Mouse (Mus musculus): ENCODE data around the gene Calhm4.
"Not testable (repeated sequence)": the region's sequence is repeated elsewhere in the genome, so short reads cannot be mapped to it uniquely, and the experiment has no call there.

- not testable (repeated sequence) for TF ChIP-seq CTCF (IDR thresholded peaks at IDR 0.05; ENCODE audit: extremely low read depth, insufficient read length, insufficient replicate concordance, low read depth, low read length); POLR2A (IDR thresholded peaks at IDR 0.05; ENCODE audit: low read depth, low read length)
These were observed 47.4 kb downstream of the Calhm4 start for GRCm38 (mm10) chr10:33996686-33997085.
